Mouse (Mus musculus) midbrain, postnatal 0 days (tissue): ENCODE data around the gene Rab2b. TPM values are rescaled to one million over a fixed set of nuclear protein-coding genes. Genes with fewer than 3 reads are reported as not detected.

Experiments
- ATAC-seq: fragments of 200-750 bp; cut with Nextera tagmentation; 2 replicates; pipeline ENCODE4 v1.8.0; 2017; ENCODE audit warnings: moderate number of reproducible peaks, mild to moderate bottlenecking, moderate TSS enrichment, moderate library complexity; ENCODE audit not compliant: low FRiP score
- DNase-seq: peaks from one replicate; pipeline ENCODE4 v3.0.0-alpha.2; 2015; ENCODE audit warnings: low spot score
- H3K27ac ChIP-seq: fragments of 300-500 bp; sonication (generic); 2 replicates; pipeline ENCODE4 v1.5.1; 2014; ENCODE audit warnings: low read depth, mild to moderate bottlenecking, low read length, mixed read lengths
- H3K27me3 ChIP-seq: fragments of 300-500 bp; sonication (generic); 2 replicates; pipeline ENCODE4 v1.6.1; 2014; ENCODE audit warnings: low read length, control low read depth, mixed read lengths; ENCODE audit not compliant: insufficient read depth
- H3K36me3 ChIP-seq: fragments of 300-500 bp; sonication (generic); 2 replicates; pipeline ENCODE4 v1.6.1; 2014; ENCODE audit warnings: low read length, control low read depth, mixed read lengths; ENCODE audit not compliant: insufficient read depth
- H3K4me1 ChIP-seq: fragments of 300-500 bp; sonication (generic); 2 replicates; pipeline ENCODE4 v1.6.1; 2014; ENCODE audit warnings: mild to moderate bottlenecking, control low read depth, antibody characterized with exemption, low read length, mixed read lengths; ENCODE audit not compliant: insufficient read depth
- H3K4me2 ChIP-seq: fragments of 300-500 bp; sonication (generic); 2 replicates; pipeline ENCODE4 v1.6.1; 2014; ENCODE audit warnings: low read depth, mild to moderate bottlenecking, low read length, mixed read lengths; ENCODE audit not compliant: poor library complexity, severe bottlenecking
- H3K4me3 ChIP-seq: fragments of 300-500 bp; sonication (generic); 2 replicates; pipeline ENCODE4 v1.5.1; 2014; ENCODE audit warnings: low read depth, mild to moderate bottlenecking, low read length, moderate library complexity
- H3K9ac ChIP-seq: fragments of 300-500 bp; sonication (generic); replicated peaks from 2 replicates; pipeline ENCODE4 v1.6.1; 2014; ENCODE audit warnings: mild to moderate bottlenecking, low read length, moderate library complexity, mixed read lengths; ENCODE audit not compliant: poor library complexity, severe bottlenecking
- H3K9me3 ChIP-seq: fragments of 300-500 bp; sonication (generic); 2 replicates; pipeline ENCODE4 v1.6.1; 2016; ENCODE audit warnings: low read length, control low read depth
- CTCF ChIP-seq: IDR thresholded peaks from 2 replicates; pipeline ENCODE4 v1.5.1; 2016; ENCODE audit warnings: antibody characterized with exemption, mild to moderate bottlenecking
- whole genome bisulfite sequencing: fragments of 180-500 bp; shearing (Covaris S2); extraction: QIAGEN DNeasy Blood & Tissue Kit; methylation state at CpG from one replicate; pipeline ENCODE4 v1.1.7; 2014; 5-methylcytosine and 5-hydroxymethylcytosine counted together
- polyA plus RNA-seq: library from polyadenylated mRNA; unstranded; fragments of >200 nt; fragmentation: Nextera tagmentation; extraction: Ambion mirVana; gene quantifications from 2 replicates; pipeline ENCODE4 v1.2.1, GENCODE M21; 2015
- total RNA-seq: library from RNA; depleted of rRNA; stranded (reverse); fragments of >200 nt; gene quantifications from 2 replicates; pipeline ENCODE4 v1.2.3, GENCODE M21; 2014; rRNA removed

Gene Rab2b
- total and polyA plus RNA-seq, 2 experiments from 2014 or later = 57.6 to 57.7 TPM

DNA sequence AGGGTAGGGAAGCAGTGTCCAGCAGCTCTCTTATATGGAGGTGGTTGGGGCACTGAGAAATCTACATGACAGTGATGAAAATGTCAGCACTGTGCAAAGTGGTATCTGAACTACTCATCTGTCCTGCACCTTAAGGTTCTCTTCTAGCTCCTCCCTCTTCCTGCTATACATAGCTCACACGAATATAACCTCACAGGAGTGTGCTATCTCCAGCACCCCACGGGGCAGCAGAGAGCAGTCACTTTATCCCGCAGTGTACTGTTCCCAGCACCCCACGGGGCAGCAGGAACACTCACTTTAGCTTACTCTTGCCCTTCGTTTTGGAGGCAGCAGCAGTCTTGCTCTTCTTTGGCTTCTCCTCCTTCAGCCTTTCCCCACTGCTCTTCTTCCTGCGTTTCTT, 47.1 kb downstream of the Rab2b start:
- TF ChIP-seq CTCF = no peak
- Histone ChIP-seq H3K36me3 (peaks cover 66% of the 10 kb centered on the region), H3K27me3 (no peaks in the 10 kb centered on the region), H3K4me3 (no peak overlapping the region), H3K4me2 (no peak overlapping the region), H3K9me3 (no peaks in the 10 kb centered on the region), H3K27ac (no peak overlapping the region), H3K4me1 (no peaks in the 10 kb centered on the region), H3K9ac (no peak overlapping the region)
- 94% methylated on average over 6 of the region's 6 CpGs for WGBS
- ATAC-seq (no peak), DNase-seq (no peak)

DNA sequence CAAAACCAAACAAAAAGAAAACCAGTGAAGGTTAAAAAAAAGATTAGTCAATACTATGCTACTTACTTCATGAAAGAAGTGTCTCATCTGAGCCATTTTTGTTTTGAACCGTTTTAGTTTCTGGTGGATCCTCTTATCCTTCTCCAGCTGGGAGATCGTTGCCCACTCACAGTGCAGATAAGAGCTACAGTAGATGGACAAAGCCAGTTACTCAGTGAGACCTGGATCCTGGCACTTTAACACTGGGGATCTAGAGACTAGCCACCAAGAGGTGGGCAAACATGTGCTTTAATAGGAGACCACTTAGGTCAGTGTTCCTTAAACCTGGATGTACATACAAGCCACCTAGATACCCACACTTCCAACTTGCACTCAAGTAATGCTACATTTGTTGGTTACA, 53.4 kb downstream of the Rab2b start:
- Histone ChIP-seq H3K4me2 (no peak overlapping the region), H3K27me3 (no peaks in the 10 kb centered on the region), H3K9ac (no peak overlapping the region), H3K4me1 (no peaks in the 10 kb centered on the region), H3K4me3 (no peak overlapping the region), H3K27ac (no peak overlapping the region), H3K36me3 (peaks cover 67% of the 10 kb centered on the region), H3K9me3 (no peaks in the 10 kb centered on the region)
- 93% methylated on average over 2 of the region's 2 CpGs for WGBS
- DNase-seq (no peak), ATAC-seq (no peak)
- TF ChIP-seq CTCF = no peak

DNA sequence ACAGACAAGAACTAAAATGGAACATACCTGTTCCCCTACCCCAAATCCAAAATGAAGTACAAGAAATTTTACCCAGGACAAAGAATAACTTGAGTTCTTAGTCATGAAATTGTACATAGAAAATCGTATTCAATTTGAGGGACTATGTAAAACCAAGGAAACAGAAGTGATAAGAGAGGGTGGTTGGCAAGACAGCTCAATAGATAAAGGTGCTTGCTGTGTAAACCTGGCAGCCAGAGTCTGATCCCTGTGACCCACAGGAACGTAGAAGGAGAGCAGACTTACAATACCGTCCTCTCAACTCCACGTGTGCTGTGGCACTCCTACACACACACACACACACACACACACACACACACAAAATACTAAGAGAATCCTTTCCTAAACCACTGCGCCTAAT, 62.1 kb downstream of the Rab2b start:
- Histone ChIP-seq H3K27me3 (no peaks in the 10 kb centered on the region), H3K9ac (no peak overlapping the region), H3K9me3 (no peaks in the 10 kb centered on the region), H3K4me1 (no peaks in the 10 kb centered on the region), H3K4me3 (no peak overlapping the region), H3K4me2 (no peak overlapping the region), H3K36me3 (peaks cover 69% of the 10 kb centered on the region), H3K27ac (no peak overlapping the region)
- no peak for TF ChIP-seq CTCF
- no peak for DNase-seq
- 88% methylated on average over 5 of the region's 5 CpGs for WGBS
- no peak for ATAC-seq

Other genes starting within 250 kb of the Rab2b start
- not detected in 2 replicates for gene Olfr221, start 237.1 kb downstream of the Rab2b start, total RNA-seq
- gene Olfr221, start 237.1 kb downstream of the Rab2b start, polyA plus RNA-seq = not detected in 2 replicates
- gene Hnrnpc, start 175.5 kb downstream of the Rab2b start, total RNA-seq = 57.6 and 69.2 TPM in 2 replicates
- gene Hnrnpc, start 175.5 kb downstream of the Rab2b start, polyA plus RNA-seq = 242 and 258 TPM in 2 replicates
- 5.5 and 6.4 TPM in 2 replicates for gene Rpgrip1, start 168.8 kb downstream of the Rab2b start, total RNA-seq
- gene Rpgrip1, start 168.8 kb downstream of the Rab2b start, polyA plus RNA-seq = 55.9 and 59.8 TPM in 2 replicates
- 32.3 and 42.1 TPM in 2 replicates for gene Supt16, start 82.1 kb downstream of the Rab2b start, total RNA-seq
- gene Supt16, start 82.1 kb downstream of the Rab2b start, polyA plus RNA-seq = 35.4 and 36.9 TPM in 2 replicates
- 109 and 128 TPM in 2 replicates for gene Chd8, start 21.8 kb downstream of the Rab2b start, total RNA-seq
- gene Chd8, start 21.8 kb downstream of the Rab2b start, polyA plus RNA-seq = 27.9 and 31.9 TPM in 2 replicates
- gene Tox4, start 399 bp downstream of the Rab2b start, total RNA-seq = 54.7 and 58.5 TPM in 2 replicates
- 44.9 and 47.7 TPM in 2 replicates for gene Tox4, start 399 bp downstream of the Rab2b start, polyA plus RNA-seq
- gene Mettl3, start 25.6 kb upstream of the Rab2b start, total RNA-seq = 19.6 and 22.6 TPM in 2 replicates
- gene Mettl3, start 25.6 kb upstream of the Rab2b start, polyA plus RNA-seq = 24.1 and 24.2 TPM in 2 replicates
- 98.8 and 112 TPM in 2 replicates for gene Sall2, start 49.2 kb upstream of the Rab2b start, total RNA-seq
- 37.8 and 39.0 TPM in 2 replicates for gene Sall2, start 49.2 kb upstream of the Rab2b start, polyA plus RNA-seq
- gene Olfr1513, start 76.9 kb upstream of the Rab2b start, total RNA-seq = not detected in 2 replicates
- gene Olfr1513, start 76.9 kb upstream of the Rab2b start, polyA plus RNA-seq = not detected in 2 replicates
- gene Olfr1512, start 99.6 kb upstream of the Rab2b start, total RNA-seq = not detected in 2 replicates
- not detected in 2 replicates for gene Olfr1512, start 99.6 kb upstream of the Rab2b start, polyA plus RNA-seq
- not detected in 2 replicates for gene Olfr1511, start 117.8 kb upstream of the Rab2b start, total RNA-seq
- gene Olfr1511, start 117.8 kb upstream of the Rab2b start, polyA plus RNA-seq = 0.21 TPM in 1 of 2 replicates, not detected in the other
- not detected in 2 replicates for gene Olfr1510, start 134.8 kb upstream of the Rab2b start, total RNA-seq
- gene Olfr1510, start 134.8 kb upstream of the Rab2b start, polyA plus RNA-seq = not detected in 2 replicates
- not detected in 2 replicates for gene Olfr1509, start 163.4 kb upstream of the Rab2b start, total RNA-seq
- not detected in 2 replicates for gene Olfr1509, start 163.4 kb upstream of the Rab2b start, polyA plus RNA-seq
- 0.05 TPM in 1 of 2 replicates, not detected in the other for gene Olfr1508, start 187.9 kb upstream of the Rab2b start, total RNA-seq
- gene Olfr1508, start 187.9 kb upstream of the Rab2b start, polyA plus RNA-seq = not detected in 2 replicates
- gene Olfr1507, start 216.2 kb upstream of the Rab2b start, total RNA-seq = not detected in 2 replicates
- not detected in 2 replicates for gene Olfr1507, start 216.2 kb upstream of the Rab2b start, polyA plus RNA-seq